Mouse (Mus musculus): Measurements from ENCODE around the gene Cxcl3.

GRCm38 (mm10) chr5:90785659-90786588 is at the start of gene Cxcl3:
- TF ChIP-seq CTCF (IDR thresholded peaks at IDR 0.05; ENCODE audit: low read depth) (peak; percentile 45), EP300 (IDR thresholded peaks at IDR 0.05; ENCODE audit: low read depth) (no peak)

Measured in liver, embryonic 14.5 days (tissue).